Mouse (Mus musculus) hematopoietic stem cell, adult 5-6 weeks (primary cell): ENCODE measurements around the gene Traf7. TPM values are rescaled to one million over a fixed set of nuclear protein-coding genes. Genes with fewer than 3 reads are reported as not detected.

Source experiments
- ATAC-seq, 2 experiments: fragments of 125-278 bp in 1 of 2; replicated peaks in 1 of 2; 2 replicates each; pipeline ENCODE4 v1.8.0; 2016 to 2017; ENCODE audit warnings: inconsistent platforms in 2 of 2, mild to moderate bottlenecking in 2 of 2, moderate number of reproducible peaks in 2 of 2, low read depth in 1 of 2, moderate TSS enrichment in 1 of 2; ENCODE audit not compliant: low FRiP score in 2 of 2, poor library complexity in 2 of 2, severe bottlenecking in 2 of 2, insufficient read depth in 1 of 2, low TSS enrichment in 1 of 2
- total RNA-seq: library from RNA; stranded (forward); fragments of 172-1452, 232-1000 nt; gene quantifications from 2 replicates; pipeline ENCODE4 v1.2.3, GENCODE M21; 2017

Gene Traf7
- 72.9 and 85.6 TPM in 2 replicates for total RNA-seq

- peak; percentile 94 to 96 for ATAC-seq
Measured at GRCm38 (mm10) chr17:24527723-24528559, at the start of gene Traf7. TSS of gene Traf7 (minus strand) at chr17:24527938.

GRCm38 (mm10) chr17:24573811-24574210 is 46.1 kb upstream of the Traf7 start:
- no peak for ATAC-seq

- ATAC-seq = no peak
Measured at GRCm38 (mm10) chr17:24572651-24573245, 45.0 kb upstream of the Traf7 start.

GRCm38 (mm10) chr17:24569837-24570236 is 42.1 kb upstream of the Traf7 start:
- no peak for ATAC-seq

- ATAC-seq = no peak
Measured at GRCm38 (mm10) chr17:24567034-24567779, 39.5 kb upstream of the Traf7 start.

GRCm38 (mm10) chr17:24565792-24566191 is 38.1 kb upstream of the Traf7 start:
- ATAC-seq = no peak

- ATAC-seq = no peak
Measured at GRCm38 (mm10) chr17:24565092-24565491, 37.4 kb upstream of the Traf7 start.

- ATAC-seq = no peak
Measured at GRCm38 (mm10) chr17:24564422-24564821, 36.7 kb upstream of the Traf7 start.

- ATAC-seq = no peak
Measured at GRCm38 (mm10) chr17:24563638-24564037, 35.9 kb upstream of the Traf7 start.

- no peak for ATAC-seq
Measured at GRCm38 (mm10) chr17:24561592-24561991, 33.9 kb upstream of the Traf7 start.

- no peak for ATAC-seq
Measured at GRCm38 (mm10) chr17:24560301-24561028, 32.7 kb upstream of the Traf7 start.

GRCm38 (mm10) chr17:24559146-24559545 is 31.4 kb upstream of the Traf7 start:
- ATAC-seq = peak; percentile 85 to 88

- 0 out of 4 replicates have a peak, but pooled peaks of 1 of the 2 experiments have one; percentile 34 for ATAC-seq
Measured at GRCm38 (mm10) chr17:24558600-24559099, 30.9 kb upstream of the Traf7 start.

GRCm38 (mm10) chr17:24557091-24557490 is 29.4 kb upstream of the Traf7 start:
- no peak for ATAC-seq

GRCm38 (mm10) chr17:24551050-24551444 is 23.3 kb upstream of the Traf7 start:
- no peak for ATAC-seq

GRCm38 (mm10) chr17:24550416-24551049 is 22.8 kb upstream of the Traf7 start:
- 0 out of 4 replicates have a peak, but pooled peaks of 1 of the 2 experiments have one; percentile 14 for ATAC-seq
